Mouse (Mus musculus) R1 (cell line): Measurements from ENCODE around the gene Btrc.

Source experiments
- DNase-seq: peaks from one replicate; pipeline ENCODE4 v3.0.0-alpha.2; 2018; ENCODE audit warnings: low read depth, low spot score

Gene Btrc

GRCm38 (mm10) chr19:45573033-45573432 is 209.5 kb downstream of the Btrc start:
- DNase-seq: no peak

GRCm38 (mm10) chr19:45573861-45574267 is 210.3 kb downstream of the Btrc start:
- DNase-seq: peak; percentile 76

GRCm38 (mm10) chr19:45574339-45574898 is 210.9 kb downstream of the Btrc start:
- DNase-seq: no peak

GRCm38 (mm10) chr19:45574941-45575631 is 211.6 kb downstream of the Btrc start:
- DNase-seq: no peak

- DNase-seq: no peak
These were observed 212.1 kb downstream of the Btrc start for GRCm38 (mm10) chr19:45575632-45576001.

- DNase-seq: no peak
These were observed 213.7 kb downstream of the Btrc start for GRCm38 (mm10) chr19:45577141-45577750.

GRCm38 (mm10) chr19:45578976-45579375 is 215.4 kb downstream of the Btrc start:
- peak; percentile 70 for DNase-seq

- DNase-seq: no peak
These were observed 215.9 kb downstream of the Btrc start for GRCm38 (mm10) chr19:45579416-45579815.
